Mouse (Mus musculus) cerebellum, postnatal 14 days (tissue): ENCODE results near the gene Olfr71.

Experiments used
- DNase-seq, 2 experiments: peaks; one replicate each; pipeline ENCODE4 v3.0.0; 2021; ENCODE audit warnings: mixed read lengths in 2 of 2

Olfr71 gene

GRCm38 (mm10) chr4:43655656-43656338, 54.3 kb downstream of the Olfr71 start:
- no peak for DNase-seq
